Mouse (Mus musculus): Measurements from ENCODE around the gene Creb3l4. TPM values are rescaled to one million over a fixed set of nuclear protein-coding genes. Genes with fewer than 3 reads are reported as not detected.

The Creb3l4 gene
- total RNA-seq, 2 experiments from 2014 or later, result 0.27 to 0.39 TPM

DNA sequence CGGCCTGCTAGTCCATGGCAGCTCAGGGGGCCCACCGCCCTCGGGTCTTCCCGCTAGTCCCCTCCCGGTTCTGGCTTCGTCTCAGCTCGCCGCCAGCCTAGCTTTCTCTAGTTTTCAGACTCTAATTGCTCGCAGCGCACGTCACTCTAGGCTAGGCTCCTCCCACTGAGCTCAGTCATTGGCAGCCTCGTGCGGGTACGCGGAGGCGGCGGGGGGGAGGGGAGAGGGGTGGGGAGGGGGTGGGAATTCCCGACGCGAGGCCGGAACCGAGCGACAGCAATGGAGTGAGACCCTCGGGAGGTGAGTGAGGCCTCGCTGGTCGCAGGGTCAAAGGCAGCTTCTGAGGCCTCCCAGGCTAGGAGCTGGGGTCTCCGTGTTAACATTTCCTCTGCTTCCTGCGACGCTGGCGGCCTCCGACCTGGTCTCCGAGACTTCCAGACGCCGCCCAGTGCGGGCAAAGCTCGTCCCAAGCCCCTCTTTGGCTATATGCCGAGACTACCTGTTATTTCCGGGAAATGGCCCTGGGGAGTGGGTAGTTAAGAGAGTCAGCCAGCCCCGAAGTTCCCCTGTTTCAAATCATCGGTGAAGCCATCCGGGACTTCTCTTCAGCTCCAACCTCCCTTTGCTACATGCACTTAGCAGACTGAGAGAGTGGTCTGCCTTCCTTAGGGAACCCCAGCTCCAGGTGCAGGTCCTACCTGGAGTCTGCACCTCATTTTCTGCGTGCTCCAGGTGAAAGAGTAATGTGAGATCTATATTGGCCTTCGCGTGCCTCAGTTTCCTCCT lies 4.8 kb upstream of the Creb3l4 start, which contains the start of gene Slc39a1:
Gene Slc39a1 (plus strand): TSS at position 213 of the 786 bp plus-strand sequence.
- intact Hi-C loops (cut with DNase I; ENCODE audit: low total_unique reads), result no loop called here
- peak; percentile 93 for DNase-seq

DNA sequence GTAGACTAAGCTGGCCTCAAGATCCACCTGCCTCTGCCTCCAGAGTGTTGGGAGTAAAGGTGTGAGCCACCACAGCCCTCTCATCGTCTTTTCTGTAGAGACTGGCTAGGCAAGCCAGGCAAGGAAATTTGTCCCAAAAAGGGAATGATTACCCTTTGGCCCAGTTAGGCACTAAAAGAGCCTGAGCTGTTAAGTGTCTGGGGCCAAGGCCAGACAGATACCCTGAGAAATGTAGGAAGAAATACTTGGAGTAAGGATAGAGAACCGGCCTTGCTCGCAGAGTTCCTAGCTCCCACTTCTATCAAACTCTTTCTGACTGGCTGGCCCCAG lies 4.3 kb upstream of the Creb3l4 start:
- no peak for DNase-seq
- intact Hi-C loops (cut with DNase I; ENCODE audit: low total_unique reads), result no loop called here

DNA sequence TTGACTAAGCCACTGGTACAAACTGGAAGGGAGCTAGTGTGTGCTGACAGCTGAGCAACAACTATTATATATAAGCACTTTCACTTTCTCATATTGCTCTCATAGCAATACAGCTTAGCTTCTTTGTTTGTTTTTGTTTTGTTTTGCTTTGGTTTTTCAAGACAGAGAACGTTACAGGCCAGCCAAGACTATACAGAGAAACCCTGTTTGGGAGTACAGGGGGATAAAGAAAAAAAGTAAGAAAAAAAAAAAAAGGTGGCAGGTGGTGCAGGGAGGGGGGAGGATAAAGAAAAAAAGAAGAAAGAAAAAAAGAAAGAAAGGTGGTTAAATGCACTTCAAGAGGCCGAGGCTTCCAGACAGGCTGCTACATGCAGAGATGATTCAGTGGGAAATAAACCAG lies 2.1 kb upstream of the Creb3l4 start:
- no peak for DNase-seq
- intact Hi-C loops (cut with DNase I; ENCODE audit: low total_unique reads), result no loop called here

DNA sequence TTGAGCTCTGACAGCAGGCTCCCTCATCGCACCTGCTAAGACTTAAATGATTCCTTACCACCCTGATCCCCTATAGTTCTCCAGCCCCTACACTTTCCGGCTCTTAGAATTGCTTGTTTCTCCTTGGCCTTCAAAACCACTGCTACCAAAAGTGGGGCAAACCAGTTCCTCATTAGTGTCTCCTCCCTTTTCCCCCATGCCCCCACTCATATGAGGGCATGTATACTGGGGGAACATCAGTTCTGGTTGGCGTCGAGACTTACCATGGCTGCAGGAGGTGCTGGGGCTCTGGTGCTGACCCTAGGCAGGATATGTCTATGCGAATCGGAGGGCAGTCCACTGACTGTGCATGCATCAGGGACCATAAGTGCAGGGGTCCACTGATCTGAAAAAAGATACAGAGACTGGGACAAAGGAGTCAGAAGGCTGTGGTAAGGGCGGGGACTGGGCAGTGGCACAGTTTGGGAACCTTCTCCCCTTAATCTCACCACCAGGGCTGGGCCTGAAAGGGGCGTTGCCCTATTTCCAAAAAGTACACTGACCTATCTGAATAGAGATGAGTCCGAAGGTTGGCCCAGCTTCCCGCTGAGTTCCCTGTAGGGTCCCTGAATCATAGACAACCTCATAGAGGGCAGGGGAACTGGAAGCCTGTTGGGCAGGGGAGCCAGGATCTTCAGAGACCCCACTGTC lies 1.5 kb downstream of the Creb3l4 start:
- intact Hi-C loops (cut with DNase I; ENCODE audit: low total_unique reads), result no loop called here
- DNase-seq, result no peak

DNA sequence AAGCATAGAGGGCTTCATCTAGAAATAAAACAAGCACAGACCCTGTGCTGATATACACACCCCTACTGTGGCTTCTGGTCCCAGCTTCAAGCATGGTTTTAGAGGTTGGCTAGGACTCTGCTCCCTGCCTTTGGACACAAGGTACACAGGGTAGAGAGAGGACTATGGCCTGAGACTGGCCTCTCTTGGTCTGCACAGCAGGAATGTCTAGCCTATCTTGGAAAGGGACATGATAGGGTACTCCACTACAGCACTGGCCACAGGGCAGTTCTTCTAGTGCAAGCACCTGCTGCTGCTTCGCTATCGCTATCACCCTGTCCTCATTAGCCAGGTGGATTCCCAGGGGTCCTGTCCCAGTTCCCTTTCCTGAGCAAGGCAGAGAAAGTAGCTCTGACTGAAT lies 2.1 kb downstream of the Creb3l4 start:
- DNase-seq, result no peak
- intact Hi-C loops (cut with DNase I; ENCODE audit: low total_unique reads), result no loop called here

DNA sequence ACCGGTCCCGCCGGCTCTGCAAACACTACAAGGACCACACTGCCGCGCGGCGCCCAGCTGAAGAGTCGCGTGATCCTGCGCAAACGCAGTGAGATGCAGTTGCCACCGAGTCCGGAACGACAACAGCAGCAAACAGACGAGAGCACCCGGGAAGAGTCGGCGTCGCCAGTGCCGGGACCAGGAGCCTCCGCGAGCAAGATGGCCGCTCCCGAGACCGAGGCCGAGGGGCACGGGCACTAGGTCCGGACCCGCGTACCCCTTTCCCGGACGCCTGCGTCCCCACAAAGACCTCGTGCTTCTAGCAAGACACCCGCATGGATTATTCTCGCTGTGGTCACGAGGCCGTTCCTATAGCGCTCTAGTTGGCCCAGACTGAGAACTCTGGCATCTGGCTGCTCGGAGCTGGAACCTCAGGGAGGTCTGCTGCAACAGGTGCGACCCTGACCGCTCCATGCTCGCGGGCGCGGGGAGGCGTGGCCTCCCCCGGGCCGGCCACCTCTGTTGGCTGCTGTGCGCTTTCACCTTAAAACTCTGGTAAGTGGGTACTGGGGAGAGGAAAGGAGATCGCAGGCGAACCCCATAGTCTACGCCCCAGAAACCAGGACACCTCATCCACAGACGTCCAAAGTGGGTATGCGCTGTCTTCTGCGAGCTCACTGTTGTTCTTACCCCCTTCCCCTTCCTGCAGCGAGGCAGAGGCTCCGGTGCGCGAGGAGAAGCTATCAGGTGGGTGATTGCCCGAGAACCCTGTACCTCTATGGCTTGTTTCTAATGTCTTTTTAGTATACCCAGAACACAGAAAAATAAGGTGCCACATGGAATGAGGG lies 11.6 kb downstream of the Creb3l4 start, which contains the start of gene Jtb:
Gene Jtb (plus strand): TSS at position 91 of the 827 bp plus-strand sequence.
- intact Hi-C loops (cut with DNase I; ENCODE audit: low total_unique reads), result no loop called here
- peak; percentile 93 for DNase-seq

DNA sequence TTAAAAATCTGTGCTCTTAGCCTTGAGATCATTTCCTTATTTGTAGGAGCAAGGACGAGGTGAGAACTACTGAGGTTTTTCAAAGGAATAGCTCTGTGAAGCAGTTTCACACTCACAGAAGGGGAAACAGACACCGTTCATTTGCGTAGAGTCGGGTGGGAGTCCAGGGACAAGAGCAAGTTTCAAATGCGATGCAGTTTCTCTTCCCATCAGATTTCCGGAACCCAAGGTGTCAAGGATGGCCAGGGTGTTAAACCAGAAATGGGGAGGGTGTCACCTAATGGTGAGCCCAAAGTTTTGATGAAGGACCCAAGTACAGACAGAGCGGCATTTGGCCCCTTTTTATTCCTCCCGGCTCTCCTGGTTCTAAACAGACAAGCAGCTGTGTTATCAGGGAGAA lies 12.2 kb downstream of the Creb3l4 start:
- intact Hi-C loops (cut with DNase I; ENCODE audit: low total_unique reads), result no loop called here

DNA sequence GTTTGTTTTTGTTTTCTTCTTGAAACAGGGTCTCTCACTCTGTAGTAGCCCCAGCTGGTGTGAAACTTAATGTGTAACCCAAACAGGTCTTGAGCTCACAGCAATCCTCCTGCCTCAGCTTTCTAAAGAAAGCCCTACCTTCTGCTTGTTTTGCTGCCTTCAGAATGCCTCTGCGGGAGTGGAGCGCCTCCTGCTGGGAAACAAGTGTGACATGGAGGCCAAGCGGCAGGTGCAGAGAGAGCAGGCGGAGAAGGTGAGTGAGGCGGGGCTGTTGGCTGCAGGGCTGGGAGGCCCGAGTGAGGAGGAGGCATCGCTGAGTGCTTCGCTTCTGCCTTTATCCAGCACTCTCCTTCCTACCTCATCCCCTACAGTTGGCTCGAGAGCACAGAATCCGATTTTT lies 19.0 kb downstream of the Creb3l4 start:
- intact Hi-C loops (cut with DNase I; ENCODE audit: low total_unique reads), result no loop called here
- no peak for DNase-seq

More for the DNA sequence above, 12.2 kb downstream of the Creb3l4 start:
- DNase-seq, result no peak

DNA sequence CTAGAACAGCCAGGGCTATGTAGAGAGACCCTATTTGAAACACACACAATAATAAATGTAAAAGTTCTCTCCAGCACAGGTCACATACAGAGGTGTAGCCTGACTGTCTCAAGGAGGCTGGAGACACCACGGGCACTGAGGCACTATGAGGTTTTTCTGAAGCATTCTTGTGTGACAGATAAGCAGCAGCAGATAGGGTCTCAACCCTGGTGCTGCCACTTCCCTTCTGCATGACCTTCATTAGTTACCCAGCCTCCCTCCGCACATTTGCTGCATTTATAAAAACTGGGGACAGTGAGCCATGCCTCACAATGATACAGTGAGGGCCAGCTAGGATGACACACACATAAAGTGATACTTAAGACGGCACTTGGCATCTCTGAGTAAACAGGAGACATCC lies 20.4 kb downstream of the Creb3l4 start:
- intact Hi-C loops (cut with DNase I; ENCODE audit: low total_unique reads), result no loop called here
- DNase-seq, result no peak

DNA sequence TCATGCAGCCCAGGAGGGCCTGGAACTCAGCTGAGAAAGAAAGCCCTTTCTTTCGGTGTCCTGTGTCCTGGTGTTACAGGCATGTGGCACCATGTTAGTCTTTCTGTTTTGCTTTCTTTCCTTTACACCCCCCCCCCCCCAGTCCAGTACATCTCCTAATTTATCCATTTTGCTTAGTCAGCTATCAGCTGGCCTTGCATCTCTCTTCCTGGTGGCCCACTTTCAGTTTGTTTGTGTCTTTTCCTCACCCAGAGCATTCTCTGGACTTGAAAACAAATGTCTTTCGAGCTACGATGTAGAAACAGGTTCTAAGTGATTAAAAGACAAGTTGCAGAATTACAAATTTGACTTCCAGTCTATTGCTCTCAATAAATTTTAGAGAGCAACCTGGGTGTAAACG lies 20.9 kb downstream of the Creb3l4 start:
- intact Hi-C loops (cut with DNase I; ENCODE audit: low total_unique reads), result no loop called here
- no peak for DNase-seq

DNA sequence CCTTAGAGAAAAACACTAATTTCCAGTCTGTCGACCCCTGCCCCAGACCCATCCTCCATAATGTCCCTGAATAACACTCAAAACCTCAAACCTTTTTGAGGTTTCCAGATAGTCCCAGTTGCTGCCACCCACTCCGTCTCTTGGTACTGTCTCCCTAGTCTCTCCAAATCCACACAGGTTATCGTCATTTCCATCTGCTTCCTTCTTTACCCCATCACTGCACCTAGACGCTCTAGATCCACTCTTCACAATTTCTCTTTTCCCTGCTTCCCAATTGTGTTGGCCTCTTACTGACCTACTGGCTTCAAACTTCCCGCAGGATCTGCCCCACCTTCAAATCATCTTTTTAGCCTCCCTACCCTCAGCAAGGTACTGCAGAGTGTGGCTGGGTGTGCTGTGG lies 22.2 kb downstream of the Creb3l4 start:
- intact Hi-C loops (cut with DNase I; ENCODE audit: low total_unique reads), result no loop called here

DNA sequence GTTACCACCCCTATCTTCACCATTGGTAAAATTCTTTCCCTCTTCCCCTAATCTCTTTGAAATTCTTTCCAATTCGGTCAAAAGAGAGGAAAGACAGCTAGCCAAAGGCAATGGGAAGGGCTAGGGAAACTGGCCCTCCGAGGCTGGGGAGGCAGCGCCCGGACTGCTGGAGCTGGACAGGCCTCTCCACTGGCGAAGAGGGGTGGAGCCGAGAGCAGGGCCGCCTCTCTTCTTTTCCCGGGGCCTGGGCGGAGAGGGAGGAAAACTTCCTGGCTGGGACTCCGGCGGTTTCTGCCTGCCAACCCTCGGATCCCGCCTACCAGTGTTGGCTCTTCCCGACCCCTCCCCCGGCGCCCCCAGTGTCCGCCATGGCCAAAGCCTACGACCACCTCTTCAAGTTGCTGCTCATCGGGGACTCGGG lies 22.8 kb downstream of the Creb3l4 start:
- intact Hi-C loops (cut with DNase I; ENCODE audit: low total_unique reads), result no loop called here
- peak; percentile 85 for DNase-seq

More for the DNA sequence above, 22.2 kb downstream of the Creb3l4 start:
- DNase-seq, result no peak

DNA sequence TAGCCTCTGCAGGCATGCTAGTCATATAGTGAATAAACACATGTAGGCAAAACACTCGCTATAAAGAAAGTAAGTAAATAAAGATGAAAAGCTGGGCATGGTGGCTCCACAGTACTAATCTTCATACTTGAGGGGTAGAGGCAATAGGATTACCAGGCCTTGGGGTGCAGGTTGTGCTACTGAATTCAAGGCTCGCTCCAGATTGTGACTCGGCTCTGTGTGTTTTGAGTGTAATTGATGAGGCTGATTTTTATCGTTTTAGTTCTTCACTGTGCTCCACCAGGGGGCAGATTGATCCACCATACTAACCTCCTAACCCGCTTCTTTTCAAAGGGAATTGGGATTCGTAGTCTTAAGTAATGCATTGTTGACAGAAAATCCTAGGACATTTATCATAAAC lies 23.2 kb downstream of the Creb3l4 start:
- intact Hi-C loops (cut with DNase I; ENCODE audit: low total_unique reads), result no loop called here
- peak; percentile 27 for DNase-seq

DNA sequence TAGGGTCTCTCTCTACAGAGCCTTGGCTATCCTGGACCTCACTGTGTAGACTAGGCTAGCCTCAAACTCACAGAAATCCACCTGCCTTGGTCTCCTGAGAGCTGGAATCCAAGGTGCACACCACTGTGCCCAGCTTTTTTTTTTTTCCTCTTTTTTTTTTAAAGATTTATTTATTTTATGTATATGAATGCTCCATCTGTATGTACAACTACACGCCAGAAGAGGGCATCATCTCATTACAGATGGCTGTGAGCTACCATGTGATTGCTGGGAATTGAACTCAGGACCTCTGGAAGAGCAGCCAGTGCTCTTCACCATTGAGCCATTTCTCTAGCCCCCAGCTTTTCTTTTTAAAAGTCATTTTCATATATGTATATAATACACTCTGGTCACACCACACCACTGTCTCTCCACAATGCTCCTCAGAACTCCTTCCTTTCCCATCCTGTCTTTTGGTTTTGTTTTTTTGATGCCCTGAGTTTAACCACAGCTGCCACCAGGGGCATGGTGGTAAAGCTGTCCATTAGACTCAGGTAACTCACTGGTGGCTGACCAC lies 27.4 kb downstream of the Creb3l4 start:
- intact Hi-C loops (cut with DNase I; ENCODE audit: low total_unique reads), result loop anchor here (5.0 kb wide), 1 partner anchor 156 kb away; no protein-coding TSS in a partner anchor

DNA sequence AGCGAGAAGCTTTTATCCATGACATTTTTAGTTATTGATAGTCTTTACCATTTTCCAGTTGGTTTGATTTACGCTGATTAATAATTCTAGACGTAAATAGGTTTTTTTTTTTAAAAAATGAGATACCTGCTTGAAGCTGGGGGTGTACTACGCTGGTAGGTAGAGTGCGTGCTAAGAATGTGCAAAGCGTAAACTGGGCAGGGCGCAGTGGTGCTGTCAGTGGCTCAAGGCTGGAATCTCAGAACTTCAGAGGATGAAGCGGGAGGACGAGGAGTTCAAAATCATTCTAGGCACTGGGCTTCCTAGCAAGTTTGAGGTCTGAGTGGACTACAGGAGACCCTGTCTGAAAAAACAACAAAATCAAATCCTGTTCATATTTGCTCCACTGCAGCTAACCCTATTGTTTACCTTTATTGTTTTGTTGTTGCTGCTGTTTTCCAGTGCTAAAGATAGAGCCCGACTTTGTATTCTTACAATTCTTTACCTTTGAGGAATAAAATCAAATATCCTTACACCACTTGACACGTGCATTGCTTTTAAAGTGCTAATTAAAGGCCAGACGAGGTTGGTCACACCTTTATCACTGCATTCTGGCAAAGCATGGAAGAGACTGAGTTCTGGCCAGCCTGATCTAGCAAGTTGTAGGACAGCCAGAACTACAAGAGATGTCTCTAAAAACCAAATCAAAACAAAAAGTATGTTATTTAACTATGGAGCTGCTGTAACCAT lies 29.2 kb downstream of the Creb3l4 start:
- intact Hi-C loops (cut with DNase I; ENCODE audit: low total_unique reads), result no loop called here
- DNase-seq, result no peak

More for the DNA sequence above, 27.4 kb downstream of the Creb3l4 start:
- no peak for DNase-seq

DNA sequence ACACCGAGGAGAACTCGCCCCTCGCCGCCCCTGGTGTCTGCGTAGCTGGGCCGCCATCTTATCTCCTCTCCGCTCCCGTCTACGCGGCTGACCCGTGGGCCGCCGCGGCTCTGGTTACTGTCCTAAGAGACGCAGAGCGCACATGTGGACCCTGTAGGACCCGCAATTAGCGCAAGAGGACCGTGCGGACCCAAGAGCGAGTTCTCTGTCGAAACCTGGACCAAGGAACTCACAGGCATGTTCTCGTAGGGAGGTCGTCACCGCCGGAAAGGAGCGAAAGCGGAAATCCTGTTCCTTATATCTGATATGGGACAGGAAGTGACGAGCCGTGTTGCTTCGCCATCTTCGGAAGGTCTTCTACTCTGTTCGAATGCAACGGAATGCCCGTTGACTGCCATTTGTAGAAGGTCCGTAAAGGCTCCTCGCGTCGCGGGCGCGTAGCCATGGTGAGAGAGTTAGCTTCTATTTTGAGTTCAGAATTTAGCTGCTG lies 29.9 kb downstream of the Creb3l4 start, which contains the start of the genes Rps27 and Rab13:
Gene Rps27 (minus strand): TSS at position 275 of the 490 bp plus-strand sequence.
Gene Rab13 (plus strand): TSS at position 319 of the 490 bp plus-strand sequence.
- intact Hi-C loops (cut with DNase I; ENCODE audit: low total_unique reads), result no loop called here
- DNase-seq, result peak; percentile 85

DNA sequence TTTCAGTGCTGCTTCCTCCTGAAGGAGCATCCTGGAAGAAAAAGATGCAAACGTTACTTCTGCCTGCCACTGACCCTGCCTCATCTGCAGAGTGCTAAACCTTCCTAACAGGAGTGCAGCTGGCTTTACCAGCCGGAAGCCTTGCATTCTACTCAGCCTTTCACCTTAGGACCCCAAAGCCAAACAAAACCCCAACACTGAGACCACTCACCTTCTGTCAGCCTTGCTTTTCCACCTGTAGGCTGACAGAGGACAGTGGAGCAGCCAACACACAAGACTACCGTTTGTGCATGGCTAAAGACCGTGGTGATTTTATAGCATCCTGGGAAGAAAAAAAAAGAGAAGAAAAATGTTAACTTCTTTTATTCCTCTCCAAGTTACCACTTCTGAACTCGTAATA lies 30.6 kb downstream of the Creb3l4 start:
- intact Hi-C loops (cut with DNase I; ENCODE audit: low total_unique reads), result no loop called here
- no peak for DNase-seq

DNA sequence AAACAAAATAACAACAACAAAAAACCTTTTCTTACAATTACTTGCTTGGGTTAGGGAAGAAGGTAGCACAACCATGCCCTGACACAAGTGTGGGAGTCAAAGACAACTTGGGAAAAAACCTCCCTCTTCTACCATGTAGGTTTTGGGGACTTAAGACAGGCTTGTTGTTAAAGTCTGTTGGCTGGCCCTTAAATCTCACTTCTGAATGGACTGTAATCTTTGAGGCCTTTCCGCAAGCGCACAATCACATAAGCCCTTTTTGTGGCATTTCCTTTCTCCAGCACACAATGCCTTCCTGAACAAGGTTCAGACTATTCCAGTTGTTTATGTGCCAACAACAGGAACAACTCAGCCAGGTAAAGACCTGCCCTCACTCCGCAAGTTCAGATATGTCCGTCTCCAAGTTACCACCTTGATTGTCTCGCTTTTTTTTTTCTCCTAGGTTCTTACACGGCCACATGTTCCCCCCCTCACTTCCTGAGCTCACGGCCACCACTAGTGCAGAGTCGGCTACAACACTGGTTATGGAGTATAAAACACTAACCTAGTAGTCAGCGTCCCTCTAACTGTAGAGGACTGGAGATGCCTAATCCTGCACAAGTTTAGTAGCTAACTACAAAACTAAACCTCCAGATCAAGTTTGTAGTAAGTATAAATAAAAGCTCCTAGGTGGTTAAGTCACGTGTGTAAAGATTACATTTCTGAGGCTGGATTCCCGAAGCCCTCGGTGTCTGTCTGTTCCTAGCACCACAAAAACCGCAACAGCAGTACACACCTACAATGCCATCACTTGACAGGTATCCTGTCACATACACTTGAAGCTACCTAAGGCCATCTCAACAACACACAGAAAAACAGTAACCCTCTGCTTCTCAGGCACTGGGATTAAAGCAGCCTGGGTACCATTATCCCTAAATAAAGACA lies 31.6 kb downstream of the Creb3l4 start:
- DNase-seq, result no peak
- intact Hi-C loops (cut with DNase I; ENCODE audit: low total_unique reads), result no loop called here
